Mouse (Mus musculus): ENCODE results near the gene Scly. TPM values are rescaled to one million over a fixed set of nuclear protein-coding genes. Genes with fewer than 3 reads are reported as not detected.

Gene Scly
- polyA plus RNA-seq, 1 experiment from 2014 or later: 11.5 TPM

- Histone ChIP-seq H3K27me3 (ENCODE audit: control insufficient read depth, insufficient read depth, low read length) (no peaks in the 10 kb centered on the region; the same call in 1 of the 2 replicates), H3K4me2 (ENCODE audit: low read depth, severe bottlenecking) (no peak overlapping the region), H3K4me3 (ENCODE audit: low read depth, low read length) (no peak overlapping the region), H3K9me3 (ENCODE audit: control insufficient read depth, low read length) (no peaks in the 10 kb centered on the region), H3K9ac (ENCODE audit: low read length) (no peak overlapping the region), H3K4me1 (ENCODE audit: control insufficient read depth, insufficient read depth, low read length) (no peaks in the 10 kb centered on the region), H3K27ac (replicated peaks; ENCODE audit: low read depth, low read length) (no peak overlapping the region), H3K36me3 (ENCODE audit: control insufficient read depth, insufficient read depth, low read length) (no peaks in the 10 kb centered on the region)
- no peak for DNase-seq (ENCODE audit: low spot score)
- no peak for ATAC-seq (ENCODE audit: insufficient number of reproducible peaks, low FRiP score, low TSS enrichment, low read depth)
These were observed 35.4 kb downstream of the Scly start for GRCm38 (mm10) chr1:91333582-91333981.

- 91% methylated on average over 7 of the region's 7 CpGs for WGBS
- ATAC-seq (ENCODE audit: insufficient number of reproducible peaks, low FRiP score, low TSS enrichment, low read depth) (no peak), DNase-seq (ENCODE audit: low spot score) (no peak)
- H3K4me1 ChIP-seq (ENCODE audit: control insufficient read depth, insufficient read depth, low read length): no peaks in the 10 kb centered on the region
- no peak overlapping the region for H3K27ac ChIP-seq (replicated peaks; ENCODE audit: low read depth, low read length)
- no peaks in the 10 kb centered on the region for H3K36me3 ChIP-seq (ENCODE audit: control insufficient read depth, insufficient read depth, low read length)
- H3K9me3 ChIP-seq (ENCODE audit: control insufficient read depth, low read length): no peaks in the 10 kb centered on the region
- H3K27me3 ChIP-seq (ENCODE audit: control insufficient read depth, insufficient read depth, low read length): peaks cover 4% of the 10 kb centered on the region; the same call in 1 of the 2 replicates
- no peak overlapping the region for H3K9ac ChIP-seq (ENCODE audit: low read length)
- H3K4me2 ChIP-seq (ENCODE audit: low read depth, severe bottlenecking): no peak overlapping the region; the same call in 1 of the 2 replicates
- no peak overlapping the region for H3K4me3 ChIP-seq (ENCODE audit: low read depth, low read length)
These were observed 39.2 kb downstream of the Scly start for GRCm38 (mm10) chr1:91337355-91337754.

- H3K4me3 ChIP-seq (ENCODE audit: low read depth, low read length): no peak overlapping the region
- DNase-seq (ENCODE audit: low spot score) (no peak), ATAC-seq (ENCODE audit: insufficient number of reproducible peaks, low FRiP score, low TSS enrichment, low read depth) (no peak)
- no peaks in the 10 kb centered on the region for H3K9me3 ChIP-seq (ENCODE audit: control insufficient read depth, low read length)
- H3K27ac ChIP-seq (replicated peaks; ENCODE audit: low read depth, low read length): no peak overlapping the region
- H3K4me1 ChIP-seq (ENCODE audit: control insufficient read depth, insufficient read depth, low read length): peaks cover 9% of the 10 kb centered on the region
- no peak overlapping the region for H3K4me2 ChIP-seq (ENCODE audit: low read depth, severe bottlenecking)
- no peaks in the 10 kb centered on the region for H3K36me3 ChIP-seq (ENCODE audit: control insufficient read depth, insufficient read depth, low read length)
- 72% methylated on average over 3 of the region's 3 CpGs for WGBS
- peaks cover 48% of the 10 kb centered on the region for H3K27me3 ChIP-seq (ENCODE audit: control insufficient read depth, insufficient read depth, low read length)
- H3K9ac ChIP-seq (ENCODE audit: low read length): no peak overlapping the region
These were observed 45.9 kb downstream of the Scly start for GRCm38 (mm10) chr1:91344001-91344400.

GRCm38 (mm10) chr1:91344921-91345685, 47.0 kb downstream of the Scly start:
- no peaks in the 10 kb centered on the region for H3K36me3 ChIP-seq (ENCODE audit: control insufficient read depth, insufficient read depth, low read length)
- 4% methylated on average over 64 of the region's 68 CpGs for WGBS
- H3K9ac ChIP-seq (ENCODE audit: low read length): peak overlapping the region; percentile 27
- H3K4me3 ChIP-seq (ENCODE audit: low read depth, low read length): peak overlapping the region; percentile 23
- H3K27me3 ChIP-seq (ENCODE audit: control insufficient read depth, insufficient read depth, low read length): peaks cover 48% of the 10 kb centered on the region
- no peaks in the 10 kb centered on the region for H3K9me3 ChIP-seq (ENCODE audit: control insufficient read depth, low read length)
- H3K27ac ChIP-seq (replicated peaks; ENCODE audit: low read depth, low read length): no peak overlapping the region
- peak overlapping the region; percentile 51 for H3K4me2 ChIP-seq (ENCODE audit: low read depth, severe bottlenecking)
- ATAC-seq (ENCODE audit: insufficient number of reproducible peaks, low FRiP score, low TSS enrichment, low read depth) (no peak), DNase-seq (ENCODE audit: low spot score) (peak; percentile 54)
- peaks cover 9% of the 10 kb centered on the region for H3K4me1 ChIP-seq (ENCODE audit: control insufficient read depth, insufficient read depth, low read length)

- DNase-seq (ENCODE audit: low spot score): peak; percentile 79
- Histone ChIP-seq H3K4me1 (ENCODE audit: control insufficient read depth, insufficient read depth, low read length) (peaks cover 9% of the 10 kb centered on the region), H3K4me2 (ENCODE audit: low read depth, severe bottlenecking) (no peak overlapping the region), H3K36me3 (ENCODE audit: control insufficient read depth, insufficient read depth, low read length) (no peaks in the 10 kb centered on the region), H3K27ac (replicated peaks; ENCODE audit: low read depth, low read length) (no peak overlapping the region), H3K9ac (ENCODE audit: low read length) (no peak overlapping the region), H3K27me3 (ENCODE audit: control insufficient read depth, insufficient read depth, low read length) (peaks cover 45% of the 10 kb centered on the region), H3K4me3 (ENCODE audit: low read depth, low read length) (no peak overlapping the region), H3K9me3 (ENCODE audit: control insufficient read depth, low read length) (no peaks in the 10 kb centered on the region)
- 32% methylated on average over 3 of the region's 3 CpGs for WGBS
- no peak for ATAC-seq (ENCODE audit: insufficient number of reproducible peaks, low FRiP score, low TSS enrichment, low read depth)
These were observed 48.8 kb downstream of the Scly start for GRCm38 (mm10) chr1:91346892-91347291.

- Histone ChIP-seq H3K36me3 (ENCODE audit: control insufficient read depth, insufficient read depth, low read length) (no peaks in the 10 kb centered on the region), H3K4me2 (ENCODE audit: low read depth, severe bottlenecking) (no peak within 1 kb of the TSS), H3K27me3 (ENCODE audit: control insufficient read depth, insufficient read depth, low read length) (peaks cover 10% of the 10 kb centered on the region), H3K9me3 (ENCODE audit: control insufficient read depth, low read length) (no peaks in the 10 kb centered on the region), H3K4me3 (ENCODE audit: low read depth, low read length) (no peak within 1 kb of the TSS), H3K9ac (ENCODE audit: low read length) (no peak within 1 kb of the TSS), H3K4me1 (ENCODE audit: control insufficient read depth, insufficient read depth, low read length) (0 out of 2 replicates have a peak, but pooled peaks cover 2% of the 10 kb centered on the region), H3K27ac (replicated peaks; ENCODE audit: low read depth, low read length) (no peak within 1 kb of the TSS)
- DNase-seq (ENCODE audit: low spot score) (no peak), ATAC-seq (ENCODE audit: insufficient number of reproducible peaks, low FRiP score, low TSS enrichment, low read depth) (no peak)
- WGBS: 68% methylated on average over 4 of the region's 4 CpGs
These were observed 52.7 kb downstream of the Scly start, which contains the start of gene Klhl30 for GRCm38 (mm10) chr1:91350841-91351240. Gene Klhl30 (plus strand): TSS chr1:91351016.

- DNase-seq (ENCODE audit: low spot score) (no peak), ATAC-seq (ENCODE audit: insufficient number of reproducible peaks, low FRiP score, low TSS enrichment, low read depth) (no peak)
- no peak overlapping the region for H3K27ac ChIP-seq (replicated peaks; ENCODE audit: low read depth, low read length)
- H3K4me3 ChIP-seq (ENCODE audit: low read depth, low read length): no peak overlapping the region
- H3K9ac ChIP-seq (ENCODE audit: low read length): no peak overlapping the region
- 81% methylated on average over 3 of the region's 3 CpGs for WGBS
- no peaks in the 10 kb centered on the region for H3K36me3 ChIP-seq (ENCODE audit: control insufficient read depth, insufficient read depth, low read length)
- no peak overlapping the region for H3K4me2 ChIP-seq (ENCODE audit: low read depth, severe bottlenecking)
- H3K9me3 ChIP-seq (ENCODE audit: control insufficient read depth, low read length): no peaks in the 10 kb centered on the region
- H3K4me1 ChIP-seq (ENCODE audit: control insufficient read depth, insufficient read depth, low read length): 0 out of 2 replicates have a peak, but pooled peaks cover 2% of the 10 kb centered on the region
- H3K27me3 ChIP-seq (ENCODE audit: control insufficient read depth, insufficient read depth, low read length): peaks cover 6% of the 10 kb centered on the region
These were observed 53.1 kb downstream of the Scly start for GRCm38 (mm10) chr1:91351249-91351648.

- no peak overlapping the region for H3K27ac ChIP-seq (replicated peaks; ENCODE audit: low read depth, low read length)
- WGBS: 88% methylated on average over 2 of the region's 2 CpGs
- H3K4me3 ChIP-seq (ENCODE audit: low read depth, low read length): no peak overlapping the region
- H3K9me3 ChIP-seq (ENCODE audit: control insufficient read depth, low read length): no peaks in the 10 kb centered on the region
- H3K36me3 ChIP-seq (ENCODE audit: control insufficient read depth, insufficient read depth, low read length): no peaks in the 10 kb centered on the region
- H3K4me2 ChIP-seq (ENCODE audit: low read depth, severe bottlenecking): no peak overlapping the region
- H3K4me1 ChIP-seq (ENCODE audit: control insufficient read depth, insufficient read depth, low read length): 0 out of 2 replicates have a peak, but pooled peaks cover 2% of the 10 kb centered on the region
- H3K27me3 ChIP-seq (ENCODE audit: control insufficient read depth, insufficient read depth, low read length): no peaks in the 10 kb centered on the region
- no peak for ATAC-seq (ENCODE audit: insufficient number of reproducible peaks, low FRiP score, low TSS enrichment, low read depth)
- H3K9ac ChIP-seq (ENCODE audit: low read length): no peak overlapping the region
- no peak for DNase-seq (ENCODE audit: low spot score)
These were observed 54.1 kb downstream of the Scly start for GRCm38 (mm10) chr1:91352277-91352676.
